Mouse (Mus musculus): Measurements from ENCODE around the gene Tyk2. TPM values are rescaled to one million over a fixed set of nuclear protein-coding genes. Genes with fewer than 3 reads are reported as not detected.

The Tyk2 gene
- polyA plus RNA-seq, 1 experiment from 2014 or later, result 8.0 TPM

DNA sequence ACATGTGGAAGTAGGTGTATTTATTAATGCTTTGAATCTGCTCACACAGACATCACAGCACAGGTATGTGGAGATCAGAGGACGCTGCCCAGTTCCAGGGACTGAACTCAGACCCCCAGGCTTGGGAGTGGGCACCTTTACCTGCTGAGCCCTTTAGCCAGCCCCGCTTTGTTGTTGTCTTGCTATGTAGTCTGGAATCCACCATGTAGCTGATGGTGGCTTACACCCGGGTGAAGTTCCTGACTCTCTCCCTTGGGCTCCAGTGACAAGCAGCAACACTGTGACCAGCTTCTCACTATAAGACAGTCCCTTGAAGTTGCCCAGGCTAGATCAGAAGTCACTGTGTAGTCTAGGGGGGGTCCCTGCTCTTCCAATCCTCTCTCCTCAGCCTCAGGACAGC lies 13.3 kb upstream of the Tyk2 start:
- ATAC-seq (ENCODE audit: low FRiP score), result no peak
- Histone ChIP-seq H3K36me3 (ENCODE audit: control insufficient read depth, insufficient read depth, low read length) (peaks cover 13% of the 10 kb centered on the region), H3K4me2 (replicated peaks; ENCODE audit: low read depth, low read length) (no peak overlapping the region), H3K27me3 (ENCODE audit: control insufficient read depth, insufficient read depth, low read length) (no peaks in the 10 kb centered on the region), H3K9ac (ENCODE audit: low read depth, low read length) (no peak overlapping the region), H3K27ac (ENCODE audit: low read depth, low read length) (no peak overlapping the region), H3K4me1 (replicated peaks; ENCODE audit: control insufficient read depth, insufficient read depth, low read length) (peaks cover 13% of the 10 kb centered on the region), H3K9me3 (ENCODE audit: control insufficient read depth, low read length) (no peaks in the 10 kb centered on the region), H3K4me3 (ENCODE audit: low read depth, low read length) (no peak overlapping the region)
- WGBS, result 88% methylated on average over 3 of the region's 3 CpGs
- no peak for DNase-seq (ENCODE audit: low spot score)

DNA sequence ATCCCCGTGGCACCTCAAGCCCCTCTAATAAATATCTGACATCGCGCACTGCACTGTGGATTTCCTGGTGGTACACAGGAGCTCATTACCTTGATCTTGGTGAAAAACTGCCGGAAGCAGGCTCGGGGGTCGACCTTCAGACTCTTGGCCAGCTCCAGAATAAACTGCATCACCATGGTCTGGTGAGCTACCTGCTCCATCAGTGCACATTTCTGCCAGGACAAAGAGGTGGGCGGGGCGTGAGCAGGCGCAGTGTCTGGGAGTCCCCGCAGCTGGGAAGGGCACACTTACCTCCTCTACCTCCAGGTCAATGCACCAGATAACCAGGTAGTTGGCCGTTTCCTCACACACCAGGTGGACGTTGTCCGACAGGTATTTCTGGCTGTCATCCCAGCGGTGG lies 10.9 kb upstream of the Tyk2 start:
- no peak for ATAC-seq (ENCODE audit: low FRiP score)
- H3K9me3 ChIP-seq (ENCODE audit: control insufficient read depth, low read length), result no peaks in the 10 kb centered on the region
- WGBS, result 90% methylated on average over 14 of the region's 14 CpGs
- H3K4me3 ChIP-seq (ENCODE audit: low read depth, low read length), result no peak overlapping the region
- no peak overlapping the region for H3K4me2 ChIP-seq (replicated peaks; ENCODE audit: low read depth, low read length)
- 0 out of 2 replicates have a peak, but pooled peaks cover 2% of the 10 kb centered on the region for H3K4me1 ChIP-seq (replicated peaks; ENCODE audit: control insufficient read depth, insufficient read depth, low read length)
- H3K27ac ChIP-seq (ENCODE audit: low read depth, low read length), result no peak overlapping the region
- H3K36me3 ChIP-seq (ENCODE audit: control insufficient read depth, insufficient read depth, low read length), result peaks cover 17% of the 10 kb centered on the region
- no peaks in the 10 kb centered on the region for H3K27me3 ChIP-seq (ENCODE audit: control insufficient read depth, insufficient read depth, low read length)
- no peak overlapping the region for H3K9ac ChIP-seq (ENCODE audit: low read depth, low read length)
- no peak for DNase-seq (ENCODE audit: low spot score)

DNA sequence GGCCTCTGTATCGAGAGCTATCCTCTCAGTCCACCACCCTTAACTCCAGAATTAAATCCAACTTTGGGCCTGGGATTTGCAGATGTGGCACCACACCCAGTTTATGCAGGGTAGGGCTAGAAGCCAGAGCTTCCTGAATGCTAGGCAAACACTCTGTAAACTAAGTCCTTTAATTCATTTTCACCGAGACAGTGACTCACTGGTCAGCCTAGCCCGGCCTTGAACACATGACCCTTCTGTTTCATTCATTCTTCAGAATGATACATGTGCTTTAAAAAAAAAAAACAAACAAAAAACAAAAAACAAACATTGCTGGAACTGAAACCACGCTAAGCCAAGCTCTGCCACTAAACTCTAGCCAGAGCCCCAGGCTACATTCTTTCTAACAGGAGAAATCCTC lies 7.3 kb upstream of the Tyk2 start:
- DNase-seq (ENCODE audit: low spot score), result no peak
- Histone ChIP-seq H3K9me3 (ENCODE audit: control insufficient read depth, low read length) (no peaks in the 10 kb centered on the region), H3K4me2 (replicated peaks; ENCODE audit: low read depth, low read length) (no peak overlapping the region), H3K27ac (ENCODE audit: low read depth, low read length) (no peak overlapping the region), H3K4me3 (ENCODE audit: low read depth, low read length) (no peak overlapping the region), H3K9ac (ENCODE audit: low read depth, low read length) (no peak overlapping the region), H3K36me3 (ENCODE audit: control insufficient read depth, insufficient read depth, low read length) (peaks cover 15% of the 10 kb centered on the region; the same call in 1 of the 2 replicates), H3K27me3 (ENCODE audit: control insufficient read depth, insufficient read depth, low read length) (no peaks in the 10 kb centered on the region), H3K4me1 (replicated peaks; ENCODE audit: control insufficient read depth, insufficient read depth, low read length) (no peaks in the 10 kb centered on the region)
- ATAC-seq (ENCODE audit: low FRiP score), result no peak
- WGBS, result 95% methylated on average over 4 of the region's 4 CpGs

DNA sequence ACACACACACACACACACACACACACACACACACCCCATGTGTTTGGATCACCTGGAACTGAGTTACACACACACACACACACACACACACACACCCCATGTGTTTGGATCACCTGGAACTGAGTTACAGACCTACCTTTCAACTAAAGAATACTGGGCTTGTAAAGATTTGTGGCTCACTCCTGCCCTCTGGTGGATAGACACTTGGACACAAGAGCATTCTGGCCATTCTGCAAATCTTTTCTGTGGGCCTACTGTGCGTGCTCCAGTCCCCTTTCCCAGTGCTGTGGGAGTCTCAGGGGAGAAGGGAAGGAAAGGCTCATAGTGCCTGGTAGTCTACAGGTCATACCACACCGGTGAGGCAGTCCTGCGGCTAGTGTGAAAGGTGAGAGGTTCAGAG lies 6.2 kb upstream of the Tyk2 start:
- DNase-seq (ENCODE audit: low spot score) (peak; percentile 76), ATAC-seq (ENCODE audit: low FRiP score) (no peak)
- H3K36me3 ChIP-seq (ENCODE audit: control insufficient read depth, insufficient read depth, low read length), result peaks cover 11% of the 10 kb centered on the region; the same call in 1 of the 2 replicates
- H3K27ac ChIP-seq (ENCODE audit: low read depth, low read length), result no peak overlapping the region
- H3K27me3 ChIP-seq (ENCODE audit: control insufficient read depth, insufficient read depth, low read length), result no peaks in the 10 kb centered on the region
- H3K4me3 ChIP-seq (ENCODE audit: low read depth, low read length), result no peak overlapping the region
- no peaks in the 10 kb centered on the region for H3K4me1 ChIP-seq (replicated peaks; ENCODE audit: control insufficient read depth, insufficient read depth, low read length)
- H3K9me3 ChIP-seq (ENCODE audit: control insufficient read depth, low read length), result no peaks in the 10 kb centered on the region
- H3K9ac ChIP-seq (ENCODE audit: low read depth, low read length), result no peak overlapping the region
- H3K4me2 ChIP-seq (replicated peaks; ENCODE audit: low read depth, low read length), result no peak overlapping the region
- 62% methylated on average over 3 of the region's 3 CpGs for WGBS

DNA sequence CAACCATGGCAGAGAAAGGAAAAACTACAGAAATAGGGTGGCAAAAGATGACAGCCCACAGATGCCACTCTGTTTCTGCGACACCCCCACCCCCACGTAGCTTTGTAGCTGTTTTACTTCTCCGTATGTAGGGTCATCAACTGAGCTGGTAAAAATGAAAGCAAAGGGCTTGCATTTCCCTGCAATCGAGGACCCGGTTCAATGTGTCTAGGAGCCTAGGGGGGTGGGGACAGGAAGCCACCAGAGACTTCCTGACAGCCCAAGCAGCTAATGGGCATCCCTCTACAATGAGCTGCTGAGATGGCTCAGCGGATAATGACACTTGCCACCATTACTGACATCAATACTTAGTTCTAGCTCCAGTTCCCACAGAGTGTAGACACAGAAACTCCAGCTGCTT lies 5.4 kb upstream of the Tyk2 start:
- WGBS, result 88% methylated on average over 6 of the region's 6 CpGs
- DNase-seq (ENCODE audit: low spot score) (no peak), ATAC-seq (ENCODE audit: low FRiP score) (no peak)
- H3K27me3 ChIP-seq (ENCODE audit: control insufficient read depth, insufficient read depth, low read length), result no peaks in the 10 kb centered on the region
- H3K4me1 ChIP-seq (replicated peaks; ENCODE audit: control insufficient read depth, insufficient read depth, low read length), result no peaks in the 10 kb centered on the region
- H3K27ac ChIP-seq (ENCODE audit: low read depth, low read length), result no peak overlapping the region
- H3K9ac ChIP-seq (ENCODE audit: low read depth, low read length), result no peak overlapping the region
- H3K36me3 ChIP-seq (ENCODE audit: control insufficient read depth, insufficient read depth, low read length), result 0 out of 2 replicates have a peak, but pooled peaks cover 4% of the 10 kb centered on the region
- H3K9me3 ChIP-seq (ENCODE audit: control insufficient read depth, low read length), result no peaks in the 10 kb centered on the region
- no peak overlapping the region for H3K4me2 ChIP-seq (replicated peaks; ENCODE audit: low read depth, low read length)
- no peak overlapping the region for H3K4me3 ChIP-seq (ENCODE audit: low read depth, low read length)

DNA sequence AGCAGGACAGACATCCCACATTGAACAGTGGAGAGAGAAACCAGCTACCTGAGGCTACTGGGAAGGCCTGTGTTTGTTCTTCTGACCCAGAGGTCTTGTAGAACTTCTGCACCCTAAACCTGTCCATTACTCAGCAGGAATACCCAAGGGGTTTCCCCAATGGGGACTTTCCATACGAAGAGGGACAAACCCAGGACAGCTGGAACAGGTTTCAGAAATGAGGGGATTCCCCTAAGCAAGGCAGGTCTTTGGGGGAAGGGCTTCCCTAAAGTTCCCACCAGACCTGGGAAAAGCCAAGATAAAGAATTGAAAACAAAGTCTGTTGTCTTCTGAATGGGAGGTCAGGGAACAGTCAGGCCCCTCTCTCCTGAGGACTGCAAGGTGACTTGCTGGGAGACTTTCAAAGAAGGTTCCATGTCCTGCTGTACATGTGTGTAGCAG lies 4.9 kb upstream of the Tyk2 start:
- Histone ChIP-seq H3K4me3 (ENCODE audit: low read depth, low read length) (no peak overlapping the region), H3K4me1 (replicated peaks; ENCODE audit: control insufficient read depth, insufficient read depth, low read length) (no peaks in the 10 kb centered on the region), H3K9me3 (ENCODE audit: control insufficient read depth, low read length) (no peaks in the 10 kb centered on the region), H3K36me3 (ENCODE audit: control insufficient read depth, insufficient read depth, low read length) (0 out of 2 replicates have a peak, but pooled peaks cover 4% of the 10 kb centered on the region), H3K27ac (ENCODE audit: low read depth, low read length) (no peak overlapping the region), H3K9ac (ENCODE audit: low read depth, low read length) (no peak overlapping the region), H3K27me3 (ENCODE audit: control insufficient read depth, insufficient read depth, low read length) (no peaks in the 10 kb centered on the region), H3K4me2 (replicated peaks; ENCODE audit: low read depth, low read length) (no peak overlapping the region)
- no peak for DNase-seq (ENCODE audit: low spot score)
- no peak for ATAC-seq (ENCODE audit: low FRiP score)
- WGBS, result 82% methylated on average over 1 of the region's 1 CpGs

DNA sequence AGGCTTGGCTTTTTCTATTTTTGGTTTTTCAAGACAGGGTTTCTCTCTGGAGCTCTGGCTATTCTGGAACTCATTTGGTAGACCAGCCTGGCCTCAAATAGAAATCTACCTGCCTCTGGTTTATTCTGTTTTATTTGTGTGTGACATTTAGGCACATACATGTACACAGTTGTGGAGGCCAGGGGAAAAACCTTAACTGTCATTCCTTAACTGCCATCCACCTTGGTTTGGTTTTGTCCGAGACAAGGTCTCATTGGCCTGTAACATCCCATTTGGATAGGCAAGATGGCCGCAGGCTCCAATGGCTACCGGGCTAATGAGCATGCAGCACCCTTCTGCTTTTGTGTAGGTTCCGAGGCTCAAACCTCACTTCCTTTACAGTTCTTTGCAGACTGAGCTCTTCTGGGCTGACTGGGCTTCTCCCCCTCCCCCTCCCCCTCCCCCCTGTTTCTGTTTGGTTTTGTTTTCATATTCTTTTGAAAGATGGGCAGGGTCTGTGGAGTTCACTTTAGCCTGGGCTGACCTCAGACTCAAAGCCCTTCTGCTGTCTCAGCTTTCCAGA lies 4.4 kb upstream of the Tyk2 start:
- H3K27me3 ChIP-seq (ENCODE audit: control insufficient read depth, insufficient read depth, low read length), result no peaks in the 10 kb centered on the region
- H3K4me3 ChIP-seq (ENCODE audit: low read depth, low read length), result no peak overlapping the region
- H3K4me1 ChIP-seq (replicated peaks; ENCODE audit: control insufficient read depth, insufficient read depth, low read length), result peaks cover 2% of the 10 kb centered on the region; the same call in 1 of the 2 replicates
- no peak overlapping the region for H3K4me2 ChIP-seq (replicated peaks; ENCODE audit: low read depth, low read length)
- 82% methylated on average over 4 of the region's 4 CpGs for WGBS
- no peak overlapping the region for H3K9ac ChIP-seq (ENCODE audit: low read depth, low read length)
- no peak for ATAC-seq (ENCODE audit: low FRiP score)
- H3K9me3 ChIP-seq (ENCODE audit: control insufficient read depth, low read length), result no peaks in the 10 kb centered on the region
- H3K27ac ChIP-seq (ENCODE audit: low read depth, low read length), result no peak overlapping the region
- DNase-seq (ENCODE audit: low spot score), result no peak
- H3K36me3 ChIP-seq (ENCODE audit: control insufficient read depth, insufficient read depth, low read length), result 0 out of 2 replicates have a peak, but pooled peaks cover 4% of the 10 kb centered on the region

DNA sequence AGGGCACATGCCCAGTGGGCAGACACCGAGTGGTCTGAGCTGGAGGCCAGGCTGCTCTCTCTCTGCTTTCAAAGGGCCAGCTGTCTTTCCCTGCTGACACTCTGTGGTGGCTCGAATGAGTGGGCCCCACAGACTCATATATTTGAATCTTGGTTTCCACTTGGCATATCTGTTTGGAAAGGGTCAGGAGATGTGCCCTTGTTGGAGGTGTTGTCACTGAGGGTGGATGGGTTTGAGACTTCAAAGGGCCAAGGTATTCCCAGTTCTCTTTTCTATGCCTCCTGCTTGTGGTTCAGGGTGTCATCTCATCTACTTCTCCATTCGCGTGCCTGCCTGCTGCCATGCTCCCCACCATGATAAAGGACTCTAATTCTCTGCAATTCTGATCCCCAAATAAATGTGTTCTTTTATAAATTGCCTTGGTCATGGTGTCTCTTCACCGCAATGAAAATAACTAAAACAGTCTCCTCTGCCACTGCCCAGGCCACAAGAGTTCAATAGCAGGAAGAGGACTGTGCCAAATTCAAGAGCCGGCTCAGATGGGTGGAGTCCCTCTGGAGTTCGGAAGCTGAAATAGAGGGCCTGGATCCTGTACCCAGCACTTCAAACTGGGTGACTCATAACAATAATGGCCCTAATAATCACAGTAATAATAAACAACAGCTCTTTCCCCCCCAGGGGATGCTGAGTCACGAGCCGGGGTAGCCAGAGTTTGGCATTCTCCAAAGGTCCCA lies 3.7 kb upstream of the Tyk2 start:
- no peaks in the 10 kb centered on the region for H3K27me3 ChIP-seq (ENCODE audit: control insufficient read depth, insufficient read depth, low read length)
- H3K4me1 ChIP-seq (replicated peaks; ENCODE audit: control insufficient read depth, insufficient read depth, low read length), result peaks cover 3% of the 10 kb centered on the region; the same call in 1 of the 2 replicates
- H3K27ac ChIP-seq (ENCODE audit: low read depth, low read length), result no peak overlapping the region
- DNase-seq (ENCODE audit: low spot score) (no peak), ATAC-seq (ENCODE audit: low FRiP score) (no peak)
- H3K36me3 ChIP-seq (ENCODE audit: control insufficient read depth, insufficient read depth, low read length), result 0 out of 2 replicates have a peak, but pooled peaks cover 4% of the 10 kb centered on the region
- no peak overlapping the region for H3K4me3 ChIP-seq (ENCODE audit: low read depth, low read length)
- WGBS, result 81% methylated on average over 9 of the region's 9 CpGs
- H3K4me2 ChIP-seq (replicated peaks; ENCODE audit: low read depth, low read length), result no peak overlapping the region
- H3K9me3 ChIP-seq (ENCODE audit: control insufficient read depth, low read length), result no peaks in the 10 kb centered on the region
- H3K9ac ChIP-seq (ENCODE audit: low read depth, low read length), result no peak overlapping the region
